Mouse (Mus musculus) lung, postnatal 36 days (tissue): ENCODE measurements around the gene Dnaic2.

Experiments used
- DNase-seq: peaks from one replicate; pipeline ENCODE4 v3.0.0; 2022; ENCODE audit warnings: mixed read lengths

Gene Dnaic2

DNA sequence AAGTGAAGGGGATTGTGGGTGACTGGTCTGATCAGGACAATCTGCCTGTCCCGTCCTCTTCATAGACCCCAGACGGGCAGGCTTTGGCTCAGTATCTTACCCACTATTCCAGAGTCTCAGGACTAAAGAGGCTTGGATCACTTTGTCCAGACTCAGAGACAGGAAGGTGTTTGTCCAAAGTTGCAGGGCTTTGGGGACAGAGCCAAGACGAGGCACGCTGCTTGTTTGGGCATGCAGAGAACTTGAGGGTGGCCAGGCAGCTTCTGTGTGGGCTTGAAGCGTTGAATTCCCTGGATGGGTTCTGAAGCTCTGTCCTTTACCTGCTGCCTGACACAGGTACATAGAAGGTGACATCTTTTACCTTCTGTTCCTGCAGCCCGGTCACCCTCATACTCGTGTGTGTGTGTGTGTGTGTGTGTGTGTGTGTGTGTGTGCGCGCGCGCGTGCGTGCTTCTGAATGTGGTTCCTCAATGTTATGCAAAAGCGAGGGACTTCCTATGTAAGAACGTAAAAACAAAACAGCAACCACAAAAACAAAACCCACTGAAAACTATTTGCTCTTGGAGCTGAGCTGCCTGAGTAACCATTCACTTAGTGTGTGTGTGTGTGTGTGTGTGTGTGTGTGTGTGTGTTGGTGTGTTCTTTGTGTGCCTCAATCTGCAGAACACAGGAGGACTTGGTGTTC, 24.8 kb upstream of the Dnaic2 start:
- DNase-seq, result no peak

DNA sequence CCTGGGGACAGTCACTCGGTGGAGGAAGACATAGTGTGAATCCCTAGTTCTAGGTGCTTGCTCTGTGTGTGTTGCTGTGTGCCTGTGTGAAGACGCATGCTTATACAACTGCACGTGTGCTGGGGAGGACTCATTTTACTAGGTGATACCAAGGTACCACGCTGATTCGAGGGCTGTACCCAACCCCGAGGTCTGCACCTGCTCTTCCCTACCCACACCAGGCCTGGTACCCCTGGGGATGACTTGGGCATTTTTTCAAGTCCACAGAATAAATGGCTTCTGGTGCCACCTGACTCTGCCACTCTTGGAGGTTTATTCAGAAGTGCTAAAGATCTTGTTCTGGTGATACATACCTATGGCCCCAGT, 24.2 kb upstream of the Dnaic2 start:
- DNase-seq, result no peak

DNA sequence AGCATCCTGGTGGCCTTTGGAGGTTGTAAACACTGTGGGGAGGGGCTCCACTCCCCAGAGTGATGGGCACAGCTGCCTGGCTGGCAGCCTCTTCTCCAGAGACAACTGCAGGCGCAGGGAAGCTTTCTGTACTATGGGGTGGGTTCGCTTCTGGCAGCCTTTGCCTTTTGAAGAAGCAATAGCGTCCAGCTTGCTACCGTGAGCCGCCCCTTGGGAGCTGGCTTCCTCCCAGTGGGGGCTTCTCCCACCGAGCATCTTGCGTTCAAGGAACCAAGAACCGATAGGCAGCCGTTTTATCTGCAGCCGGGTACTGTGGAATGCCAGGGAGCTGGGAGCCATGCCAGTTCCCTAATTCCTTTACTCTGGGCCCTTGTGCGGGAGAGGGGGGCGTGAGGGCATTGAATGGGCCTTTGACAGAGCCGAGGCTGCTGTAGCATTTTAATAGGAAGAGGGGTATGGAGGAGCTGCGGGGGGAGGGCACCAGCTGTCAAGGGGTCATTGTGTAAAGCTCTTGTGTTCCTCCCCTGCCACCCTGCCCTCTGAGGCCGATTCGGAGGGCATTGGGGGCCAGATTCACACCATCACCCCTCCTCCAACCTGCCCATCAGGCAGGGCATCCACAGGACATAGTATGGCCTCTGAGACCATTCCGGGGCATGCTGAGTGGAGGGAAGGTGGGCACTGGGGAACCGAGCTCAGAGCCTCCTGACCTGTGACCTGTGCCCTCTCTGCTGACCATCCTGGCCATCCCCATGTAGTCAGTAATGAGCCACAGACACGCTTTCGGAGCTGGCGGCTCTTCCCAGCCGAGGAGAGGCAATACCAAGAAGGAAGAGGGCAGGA, 22.9 kb upstream of the Dnaic2 start:
- DNase-seq, result no peak

DNA sequence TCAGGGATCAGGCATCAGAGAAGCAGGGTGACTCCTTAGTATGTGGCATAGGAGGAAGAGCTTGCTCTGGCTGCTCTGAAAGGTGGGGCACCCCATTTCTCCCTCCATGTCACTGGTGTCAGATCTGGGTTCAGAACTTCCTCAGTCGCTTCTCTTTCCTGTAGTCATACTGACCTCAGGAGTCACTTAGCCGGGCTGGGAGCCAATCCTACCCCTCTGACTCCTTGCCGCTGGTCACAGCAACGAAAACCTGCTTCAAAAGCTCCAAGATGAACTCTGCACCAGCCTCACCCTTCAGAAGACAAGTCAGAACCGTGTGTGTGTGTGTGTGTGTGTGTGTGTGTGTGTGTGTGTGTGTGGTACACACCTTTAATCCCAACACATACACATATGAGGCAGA, 20.9 kb upstream of the Dnaic2 start:
- DNase-seq, result no peak

DNA sequence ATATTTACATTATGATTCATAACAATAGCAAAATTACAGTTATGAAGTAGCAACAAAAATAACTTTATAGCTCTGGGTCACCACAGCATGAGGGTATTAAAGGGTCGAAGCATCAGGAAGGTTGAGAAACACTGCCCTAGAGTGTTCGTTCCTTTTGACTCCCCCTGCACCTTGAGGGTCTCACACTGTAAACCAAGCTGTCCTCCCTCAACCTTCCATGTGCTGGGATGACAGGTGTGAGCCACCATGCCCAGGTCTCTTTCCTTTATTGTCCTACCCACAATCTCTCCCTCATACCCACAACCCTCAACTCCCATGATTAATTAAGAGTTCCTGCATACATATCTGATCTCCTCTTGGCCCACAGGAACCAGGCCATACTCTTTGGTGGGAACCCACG, 15.8 kb upstream of the Dnaic2 start:
- no peak for DNase-seq

DNA sequence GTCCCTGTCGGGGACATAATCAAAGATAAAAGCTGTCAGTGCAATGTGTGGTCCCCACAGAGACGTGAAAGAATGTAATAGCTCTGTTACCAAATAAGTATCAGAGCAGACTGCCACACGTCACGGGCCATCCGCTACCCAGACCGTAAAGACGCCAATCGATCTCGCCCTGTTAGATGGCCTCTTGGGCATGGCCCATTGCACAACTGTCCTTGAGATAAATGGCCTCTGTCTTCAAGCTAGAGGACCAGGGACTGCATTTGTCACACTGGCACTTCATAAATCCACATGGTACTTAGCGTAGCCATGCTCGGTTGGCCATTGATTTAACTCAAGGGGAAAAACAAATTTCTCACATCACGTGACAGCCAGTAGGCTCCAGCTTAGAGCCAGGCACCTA, 15.3 kb upstream of the Dnaic2 start:
- no peak for DNase-seq

DNA sequence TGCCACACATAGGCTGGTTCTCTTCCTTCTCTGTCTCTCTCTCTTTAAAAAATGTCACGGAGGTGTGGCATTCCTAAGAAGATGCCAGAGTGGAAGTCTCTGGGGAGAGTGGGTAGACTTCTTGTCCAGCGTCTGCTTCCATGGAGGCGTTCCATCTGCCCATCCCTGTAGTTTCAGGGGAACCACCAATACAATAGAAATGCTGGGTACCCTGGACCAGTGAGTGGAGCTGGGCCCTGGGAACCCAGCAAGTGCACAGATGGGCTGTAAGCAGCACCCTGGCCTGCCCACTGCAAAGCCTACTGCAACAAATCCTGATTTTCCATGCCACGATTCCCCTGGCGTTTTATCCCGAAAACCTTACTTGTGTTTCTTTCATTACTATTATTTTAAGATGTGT, 12.7 kb upstream of the Dnaic2 start:
- DNase-seq, result no peak

DNA sequence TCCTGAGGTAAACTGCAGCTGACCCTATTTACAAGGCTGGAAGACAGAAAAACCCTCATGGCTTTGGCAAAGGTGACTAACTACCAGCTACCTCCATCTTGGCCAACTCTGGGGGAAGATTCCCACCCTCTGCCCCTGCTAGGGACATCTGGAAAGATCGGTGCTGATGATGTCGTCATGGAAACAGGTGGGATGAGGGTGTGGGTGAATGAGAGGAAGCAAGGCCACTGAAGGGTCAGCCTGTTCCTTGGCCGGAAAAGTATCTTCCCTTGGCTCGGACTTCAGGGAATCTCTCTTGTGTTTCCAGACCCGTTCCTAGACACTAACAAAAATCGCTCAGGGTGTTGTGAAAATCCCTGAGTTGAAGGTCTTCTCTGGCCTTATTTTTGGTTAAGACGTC, 11.7 kb upstream of the Dnaic2 start:
- no peak for DNase-seq

DNA sequence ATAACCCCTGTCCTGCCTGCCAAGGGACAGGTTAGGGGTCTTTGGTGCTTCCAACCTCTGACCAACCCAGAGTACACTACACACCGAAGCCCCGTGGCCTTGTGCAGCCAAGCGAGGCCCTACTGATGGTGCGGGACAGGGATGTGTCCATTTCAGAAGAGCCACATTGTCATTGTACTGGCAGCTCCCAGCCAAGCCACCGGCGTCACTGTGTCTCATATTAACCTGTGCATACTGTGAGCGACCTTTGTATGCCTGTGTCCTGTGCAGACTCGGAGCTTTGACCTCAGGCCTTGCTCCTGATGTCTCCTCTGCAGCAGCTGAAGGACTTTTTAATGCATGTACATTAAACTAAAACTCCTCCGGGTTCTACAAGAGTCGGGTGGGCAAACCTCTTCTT, 6.7 kb upstream of the Dnaic2 start:
- no peak for DNase-seq

DNA sequence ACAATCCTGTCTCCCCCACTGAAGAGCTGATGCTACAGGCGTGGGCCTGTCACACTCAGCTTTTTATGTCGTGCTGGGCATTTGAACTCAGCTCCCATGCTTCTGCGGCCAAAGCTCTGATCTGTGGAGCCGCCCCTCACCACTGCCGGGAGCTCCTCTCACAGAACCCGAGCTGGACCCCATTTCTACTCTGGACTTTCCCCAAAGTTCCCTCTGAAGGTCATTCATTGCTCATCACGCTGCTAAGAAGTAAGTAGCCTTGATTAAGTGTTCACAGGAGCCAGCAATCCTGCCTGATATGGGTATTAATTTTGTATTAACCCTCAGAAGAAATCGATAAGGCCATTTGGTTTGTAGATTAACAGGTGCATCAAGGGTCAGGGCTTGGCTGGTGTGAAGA, 4.8 kb upstream of the Dnaic2 start:
- DNase-seq, result no peak

DNA sequence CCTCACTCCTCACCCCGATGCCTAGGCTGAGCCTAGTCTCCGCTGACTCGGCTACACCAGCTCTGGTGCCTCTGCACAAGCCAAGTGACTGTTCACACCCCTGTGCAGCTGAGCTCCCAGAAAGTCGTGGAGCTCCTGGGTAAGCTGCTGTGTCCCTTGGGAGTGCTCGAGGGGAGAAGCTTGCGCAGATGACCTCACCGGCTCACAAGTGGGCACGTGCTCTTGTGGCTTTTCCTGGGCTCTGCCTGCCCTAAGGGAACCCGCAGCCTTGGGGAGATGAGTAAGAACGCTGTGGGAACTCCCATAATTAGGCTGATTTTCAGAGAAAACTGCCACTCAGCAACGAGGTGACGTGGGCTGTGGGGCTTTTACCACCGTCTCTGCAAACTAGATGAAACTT, 4.2 kb upstream of the Dnaic2 start:
- DNase-seq, result no peak

DNA sequence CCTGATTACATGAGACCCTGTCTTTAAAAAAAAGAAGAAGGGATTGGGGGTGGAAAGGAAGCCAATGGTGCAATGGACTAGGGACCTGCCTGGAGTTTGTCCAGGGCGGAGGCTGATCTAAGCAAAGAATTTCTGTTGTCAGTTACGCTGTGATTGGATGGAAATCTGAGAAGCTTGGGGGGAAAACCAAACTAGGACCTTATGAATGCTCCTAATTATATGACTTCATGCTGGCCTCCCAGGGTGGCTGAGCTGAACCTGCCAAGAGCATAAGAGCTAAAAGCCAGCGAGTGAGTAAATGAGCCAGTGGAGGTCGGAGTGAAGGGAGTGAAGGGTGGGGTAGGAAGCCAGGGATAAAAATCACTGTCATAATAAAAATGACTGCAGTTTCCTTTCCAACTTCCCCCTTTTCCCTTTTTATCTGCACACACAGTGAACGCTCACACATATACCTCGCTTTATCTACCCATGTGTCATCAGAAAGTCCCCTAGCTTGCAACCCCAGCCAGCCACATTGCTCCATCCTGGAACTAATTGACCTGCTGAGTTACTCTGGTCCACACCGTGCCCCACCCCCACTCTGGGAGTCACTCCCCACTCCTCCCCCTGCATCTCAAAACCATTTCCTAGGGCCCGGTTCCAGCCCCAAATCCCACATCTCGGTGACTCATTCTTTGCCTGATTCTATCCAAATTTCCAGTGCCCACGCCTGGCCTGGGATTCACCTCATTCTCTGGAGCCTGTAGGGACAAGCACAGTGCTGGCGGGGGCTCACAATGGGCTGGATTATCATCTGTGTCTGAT, 2.2 kb upstream of the Dnaic2 start:
- DNase-seq, result peak; percentile 27

DNA sequence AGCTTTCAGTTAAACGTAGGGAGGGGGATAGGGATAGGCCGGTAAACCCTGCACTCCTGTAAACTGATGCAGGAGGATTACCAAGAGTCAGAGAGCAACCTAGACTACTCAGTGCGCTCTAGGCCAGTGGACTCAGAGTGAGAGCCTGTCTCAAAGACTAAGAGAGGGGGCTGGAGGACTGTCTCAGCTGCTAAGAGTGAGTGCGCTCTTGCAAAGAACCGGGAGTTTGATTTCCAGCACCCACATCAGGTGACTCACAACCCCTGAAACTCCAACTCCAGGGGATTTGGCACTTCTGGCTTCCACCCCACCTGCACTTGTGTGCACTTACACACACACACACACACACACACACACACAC, 598 bp downstream of the Dnaic2 start:
- DNase-seq, result no peak

DNA sequence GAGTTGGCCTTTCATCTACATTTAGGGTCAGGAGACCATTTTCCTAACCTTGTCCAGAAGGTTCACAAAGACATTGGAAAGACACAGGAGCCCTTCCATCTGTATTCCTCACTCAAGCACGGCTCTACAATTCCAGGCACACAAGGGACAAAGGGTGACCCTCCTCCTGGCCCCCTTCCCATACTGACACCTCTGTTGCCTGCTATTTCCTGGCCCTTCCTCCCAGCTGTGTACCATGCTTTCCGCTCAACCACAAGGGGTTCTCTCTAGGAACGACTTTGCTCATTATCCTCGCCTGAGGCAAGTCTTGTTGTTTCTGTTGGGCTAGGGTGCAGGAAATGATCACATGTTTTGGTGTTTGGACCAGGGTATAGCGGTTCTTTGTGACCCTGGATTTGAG, 1.1 kb downstream of the Dnaic2 start:
- DNase-seq, result peak; percentile 27

DNA sequence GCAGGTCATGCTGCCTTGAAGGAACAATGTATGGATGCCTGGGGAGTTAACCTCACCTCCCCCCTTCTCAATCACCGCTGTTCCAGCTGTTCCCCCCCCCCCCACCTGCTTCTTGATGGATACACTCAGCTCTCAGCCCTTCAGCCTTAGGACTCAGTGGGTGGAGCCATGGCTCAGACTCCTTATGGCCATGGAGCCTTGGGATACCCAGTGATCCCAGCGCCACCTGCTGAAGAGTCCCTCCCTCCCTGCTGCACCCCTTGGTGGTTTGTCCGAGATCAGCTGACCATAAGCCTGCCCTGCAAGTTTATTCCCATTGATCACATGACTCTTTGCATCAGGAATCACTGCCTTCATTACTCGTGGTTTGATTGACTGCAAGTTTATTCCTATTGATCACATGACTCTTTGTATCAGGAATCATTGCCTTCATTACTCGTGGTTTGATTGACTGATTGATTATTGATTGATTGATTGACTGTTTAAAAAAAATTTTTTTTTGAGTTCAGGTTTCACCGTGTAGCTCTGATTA, 2.7 kb downstream of the Dnaic2 start:
- DNase-seq, result no peak

DNA sequence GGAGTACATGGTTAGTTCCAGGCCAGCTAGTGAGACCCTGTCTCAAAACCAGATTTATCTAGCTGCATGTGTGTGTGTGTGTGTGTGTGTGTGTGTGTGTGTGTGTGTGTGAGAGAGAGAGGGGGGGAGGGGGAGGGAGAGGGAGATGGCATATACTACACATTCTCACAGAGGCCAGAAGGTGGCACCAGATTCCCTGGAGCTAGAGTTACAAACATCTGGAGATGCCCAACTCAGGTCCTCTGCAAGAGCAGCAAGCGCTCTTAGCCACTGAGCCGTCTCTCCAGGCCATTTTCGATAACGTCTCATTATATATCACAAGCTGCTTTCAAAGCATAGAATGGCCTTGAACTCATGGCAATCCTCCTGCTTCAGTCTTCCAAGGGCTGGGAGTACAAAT, 4.5 kb downstream of the Dnaic2 start:
- DNase-seq, result no peak

DNA sequence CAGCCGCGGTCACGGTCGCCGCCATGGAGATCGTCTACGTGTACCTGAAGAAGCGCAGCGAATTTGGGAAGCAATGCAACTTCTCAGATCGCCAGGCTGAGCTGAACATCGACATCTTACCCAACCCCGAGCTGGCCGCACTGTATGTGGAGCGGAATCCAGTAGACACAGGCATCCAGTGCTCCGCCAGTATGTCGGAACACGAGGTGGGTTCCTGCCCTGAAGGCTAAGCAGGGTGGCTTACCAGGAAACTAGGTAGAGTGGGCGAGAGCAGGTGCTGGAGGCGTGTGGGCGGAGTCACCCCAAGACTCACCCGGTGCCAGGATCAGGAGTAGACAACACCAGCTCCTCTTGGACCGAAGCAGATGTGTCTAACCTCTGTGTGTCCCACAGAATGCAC, 5.7 kb downstream of the Dnaic2 start:
- no peak for DNase-seq

DNA sequence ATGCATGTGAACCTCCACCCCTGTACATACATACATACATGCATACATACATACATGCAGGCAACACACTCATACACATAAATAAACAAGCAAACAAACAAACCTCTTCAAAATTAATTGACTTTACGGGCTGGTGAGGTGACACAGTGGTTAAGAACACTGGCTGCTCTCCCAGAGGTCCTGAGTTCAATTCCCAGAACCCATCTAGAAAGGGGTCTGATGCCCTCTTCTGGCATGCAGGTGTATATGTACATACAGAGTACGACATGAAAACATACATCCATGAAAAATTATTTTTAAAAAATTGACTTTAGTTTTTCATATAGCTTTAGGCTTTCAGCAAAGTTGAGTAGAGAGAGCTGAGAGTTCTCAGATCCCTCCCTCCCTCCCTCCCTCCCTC, 8.9 kb downstream of the Dnaic2 start:
- no peak for DNase-seq

DNA sequence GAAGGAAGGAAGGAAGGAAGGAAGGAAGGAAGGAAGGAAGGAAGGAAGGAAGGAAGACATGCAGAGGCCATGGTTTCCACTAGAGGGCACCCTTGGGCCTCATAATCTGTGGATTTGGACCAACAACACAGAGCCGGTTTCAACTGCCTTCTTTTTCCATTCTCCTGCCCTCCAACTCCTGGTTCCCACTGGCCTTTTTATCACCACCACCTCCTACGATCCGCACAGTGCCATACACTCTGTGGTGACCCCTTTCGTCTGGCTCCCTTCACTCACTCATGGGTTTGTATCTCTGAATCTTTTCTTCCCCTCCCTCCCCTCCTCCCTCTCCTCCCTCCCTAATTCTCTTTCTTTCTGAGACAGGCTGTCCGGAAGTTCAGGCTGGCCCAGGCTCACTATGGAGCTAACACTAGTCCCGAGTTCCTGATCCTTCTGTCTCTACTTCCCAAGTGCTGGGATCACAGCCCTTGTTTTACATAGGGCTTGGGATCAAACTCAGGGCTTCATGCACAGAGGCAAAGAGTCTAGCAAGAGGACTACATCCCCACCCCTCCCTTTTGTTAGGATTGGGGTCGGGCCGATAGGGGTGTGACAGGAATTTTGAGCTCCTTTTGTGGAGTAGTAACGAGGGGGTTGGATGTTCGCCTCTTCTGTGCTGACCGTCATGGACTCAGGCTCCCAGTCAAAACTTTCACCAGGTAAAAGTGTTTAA, 9.9 kb downstream of the Dnaic2 start:
- peak; percentile 60 for DNase-seq

DNA sequence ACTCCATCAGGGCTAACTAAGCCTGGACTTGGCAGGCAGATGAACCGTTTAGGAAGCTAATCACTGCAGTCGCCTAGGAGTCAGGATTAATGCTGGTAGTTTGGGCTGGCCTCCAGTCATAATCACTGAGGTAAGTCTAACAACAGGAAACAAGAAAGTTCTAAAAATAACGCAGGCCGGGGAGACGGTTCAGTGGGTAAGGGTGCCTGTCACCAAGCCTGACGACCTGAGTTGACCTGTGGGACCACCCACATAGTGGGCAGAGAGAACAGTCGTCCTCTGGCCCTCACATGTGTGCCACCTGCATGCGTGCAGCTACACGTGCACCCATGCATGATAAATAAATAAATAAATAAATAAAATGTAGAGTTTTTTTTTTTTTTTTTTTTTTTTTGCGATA, 13.4 kb downstream of the Dnaic2 start:
- DNase-seq, result no peak

DNA sequence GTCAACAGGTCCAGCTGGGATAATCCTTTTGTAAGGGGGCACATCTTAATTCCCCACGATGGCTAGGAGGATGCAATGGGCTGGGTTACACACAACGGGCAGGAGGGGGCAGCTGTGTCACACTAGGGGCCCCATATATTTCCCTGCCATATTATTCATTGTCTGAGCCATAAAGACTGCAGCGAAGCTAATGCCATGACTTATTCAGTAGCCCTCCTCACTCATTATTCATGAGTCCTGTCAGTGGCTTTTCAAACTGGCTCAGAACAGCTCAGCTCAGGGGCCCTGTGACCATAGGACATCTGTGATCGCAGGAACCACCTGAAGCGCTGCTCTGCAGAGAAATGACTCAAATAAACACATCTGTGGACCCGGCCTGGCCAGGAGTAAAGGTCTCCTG, 14.2 kb downstream of the Dnaic2 start:
- no peak for DNase-seq

DNA sequence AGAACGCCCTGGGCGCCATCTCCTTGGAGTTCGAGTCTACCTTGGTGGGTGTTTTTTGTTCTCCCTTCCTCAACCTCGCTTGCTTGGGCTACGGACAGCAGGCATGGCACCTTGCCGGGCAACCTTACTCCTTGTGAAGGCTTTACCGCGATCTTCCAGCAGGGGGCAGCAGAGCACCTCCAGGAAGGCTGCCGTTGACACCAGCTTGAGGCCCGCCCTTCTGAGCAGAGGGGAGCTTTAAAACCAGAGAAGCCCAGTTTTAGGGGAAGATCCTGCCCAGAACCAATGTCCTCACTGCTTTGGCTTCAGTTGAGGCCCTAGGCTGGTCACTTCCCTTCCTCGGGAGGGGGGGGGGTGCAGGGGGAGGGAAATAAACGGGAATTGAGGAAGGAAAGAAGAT, 17.9 kb downstream of the Dnaic2 start:
- peak; percentile 94 for DNase-seq

DNA sequence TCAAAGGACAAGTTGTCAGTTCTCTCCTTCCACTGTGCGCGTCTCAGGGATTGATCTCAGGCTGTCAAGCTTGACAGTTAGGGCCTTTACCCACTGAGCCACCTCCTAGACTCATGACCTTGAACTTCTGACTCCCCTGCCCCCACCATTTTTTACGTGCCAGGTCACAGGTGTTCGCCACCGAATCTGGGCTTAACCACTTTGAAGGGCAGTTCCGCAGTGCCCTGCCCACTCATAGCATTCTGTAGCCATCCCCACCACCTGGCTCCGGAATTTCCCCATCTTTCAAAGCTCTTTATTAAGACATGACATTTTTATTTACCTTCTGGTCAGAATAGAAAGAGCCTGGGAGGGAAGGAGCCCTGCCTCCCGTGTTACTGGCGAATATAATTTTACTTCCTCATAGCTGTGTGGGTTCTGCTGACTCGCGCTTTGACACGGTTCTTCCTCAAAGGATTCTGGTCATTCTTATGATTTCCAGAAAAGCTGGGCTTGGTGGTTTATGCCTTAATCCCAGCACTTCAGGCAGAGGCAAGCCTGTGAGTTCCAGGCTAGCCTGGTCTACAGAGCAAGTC, 20.4 kb downstream of the Dnaic2 start:
- DNase-seq, result no peak
